Mouse (Mus musculus) heart, embryonic 14.5 days (tissue): ENCODE measurements around the gene Olfr544. TPM values are rescaled to one million over a fixed set of nuclear protein-coding genes. Genes with fewer than 3 reads are reported as not detected.

Source experiments
- ATAC-seq: fragments of 200-750 bp; cut with Nextera tagmentation; 2 replicates; pipeline ENCODE4 v1.8.0; 2017; ENCODE audit warnings: low read depth, moderate TSS enrichment; ENCODE audit not compliant: insufficient number of reproducible peaks, insufficient read depth, low FRiP score
- H3K27ac ChIP-seq, 2 experiments: fragments of 200-500 bp in 1 of 2; fragments of 300-500 bp in 1 of 2; sonication (generic) in 1 of 2; replicated peaks in 1 of 2; 2 replicates each; pipeline ENCODE4 v1.5.1; 2012 to 2014; ENCODE audit warnings: low read depth in 2 of 2, low read length in 2 of 2, control low read depth in 1 of 2, mild to moderate bottlenecking in 1 of 2, mixed read lengths in 1 of 2; ENCODE audit not compliant: control insufficient read depth in 1 of 2, insufficient read depth in 1 of 2
- H3K27me3 ChIP-seq: fragments of 300-500 bp; sonication (generic); 2 replicates; pipeline ENCODE4 v1.6.1; 2014; ENCODE audit warnings: mild to moderate bottlenecking, low read length, control low read depth; ENCODE audit not compliant: control insufficient read depth, insufficient read depth
- H3K36me3 ChIP-seq: fragments of 300-500 bp; sonication (generic); 2 replicates; pipeline ENCODE4 v1.6.1; 2014; ENCODE audit warnings: mild to moderate bottlenecking, control low read depth, low read length, mixed read lengths; ENCODE audit not compliant: control insufficient read depth, insufficient read depth
- H3K4me1 ChIP-seq, 2 experiments: fragments of 200-500 bp in 1 of 2; fragments of 300-500 bp in 1 of 2; sonication (generic) in 1 of 2; 2 replicates each; pipeline ENCODE4 v1.6.1; 2012 to 2014; ENCODE audit warnings: low read length in 2 of 2, control low read depth in 1 of 2, mixed read lengths in 1 of 2; ENCODE audit not compliant: control insufficient read depth in 2 of 2, insufficient read depth in 2 of 2
- H3K4me2 ChIP-seq: fragments of 300-500 bp; sonication (generic); 2 replicates; pipeline ENCODE4 v1.6.1; 2014; ENCODE audit warnings: mild to moderate bottlenecking, low read length
- H3K4me3 ChIP-seq, 2 experiments: fragments of 200-500 bp in 1 of 2; fragments of 300-500 bp in 1 of 2; sonication (generic) in 1 of 2; 2 replicates each; pipeline ENCODE4 v1.5.1; 2012 to 2014; ENCODE audit warnings: low read length in 2 of 2, mild to moderate bottlenecking in 2 of 2, control low read depth in 1 of 2, low read depth in 1 of 2, moderate library complexity in 1 of 2; ENCODE audit not compliant: control insufficient read depth in 1 of 2, insufficient read depth in 1 of 2
- H3K9ac ChIP-seq: fragments of 300-500 bp; sonication (generic); 2 replicates; pipeline ENCODE4 v1.6.1; 2014; ENCODE audit warnings: mild to moderate bottlenecking, low read length
- H3K9me3 ChIP-seq: fragments of 300-500 bp; sonication (generic); 2 replicates; pipeline ENCODE4 v1.6.1; 2016; ENCODE audit warnings: low read length, control low read depth; ENCODE audit not compliant: control insufficient read depth
- WGBS: fragments of 180-500 bp; shearing (Covaris S2); extraction: QIAGEN DNeasy Blood & Tissue Kit; methylation state at CpG from one replicate; pipeline ENCODE4 v1.1.7; 2014; 5-methylcytosine and 5-hydroxymethylcytosine counted together
- polyA plus RNA-seq: library from polyadenylated mRNA; unstranded; fragments of >200 nt; fragmentation: Nextera tagmentation; extraction: Ambion mirVana; gene quantifications from 2 replicates; pipeline ENCODE4 v1.2.1, GENCODE M21; 2014

Olfr544 gene
- polyA plus RNA-seq, 1 experiment from 2014 or later: 0.12 TPM

GRCm38 (mm10) chr7:102442432-102442831, 45.7 kb downstream of the Olfr544 start:
- Histone ChIP-seq H3K9ac (peak overlapping the region; percentile 85), H3K4me1 (peaks cover 0 to 17% of the 10 kb centered on the region in 2 experiments; a peak in 2 of 4 replicates), H3K4me2 (peak overlapping the region; percentile 65), H3K9me3 (no peaks in the 10 kb centered on the region), H3K27ac (peak overlapping the region; percentile 85 to 95), H3K4me3 (peak overlapping the region; percentile 71 to 98), H3K27me3 (no peaks in the 10 kb centered on the region), H3K36me3 (peaks cover 31% of the 10 kb centered on the region)
- WGBS: 4% methylated on average over 4 of the region's 4 CpGs
- ATAC-seq: no peak

GRCm38 (mm10) chr7:102441657-102442391, 46.3 kb downstream of the Olfr544 start, which contains the start of gene Rrm1:
Gene Rrm1, plus strand, starts transcription at chr7:102441695.
- H3K27me3 ChIP-seq: no peaks in the 10 kb centered on the region
- H3K27ac ChIP-seq: peak within 1 kb of the TSS; percentile 85 to 95
- H3K4me3 ChIP-seq: peak within 1 kb of the TSS; percentile 71 to 98
- H3K4me2 ChIP-seq: peak within 1 kb of the TSS; percentile 65
- peak within 1 kb of the TSS; percentile 85 for H3K9ac ChIP-seq
- peaks cover 25% of the 10 kb centered on the region for H3K36me3 ChIP-seq
- peak; percentile 95 for ATAC-seq
- under 1% methylated on average over 42 of the region's 56 CpGs for WGBS
- H3K4me1 ChIP-seq: peaks cover 0 to 17% of the 10 kb centered on the region in 2 experiments; a peak in 2 of 4 replicates
- H3K9me3 ChIP-seq: no peaks in the 10 kb centered on the region

DNA sequence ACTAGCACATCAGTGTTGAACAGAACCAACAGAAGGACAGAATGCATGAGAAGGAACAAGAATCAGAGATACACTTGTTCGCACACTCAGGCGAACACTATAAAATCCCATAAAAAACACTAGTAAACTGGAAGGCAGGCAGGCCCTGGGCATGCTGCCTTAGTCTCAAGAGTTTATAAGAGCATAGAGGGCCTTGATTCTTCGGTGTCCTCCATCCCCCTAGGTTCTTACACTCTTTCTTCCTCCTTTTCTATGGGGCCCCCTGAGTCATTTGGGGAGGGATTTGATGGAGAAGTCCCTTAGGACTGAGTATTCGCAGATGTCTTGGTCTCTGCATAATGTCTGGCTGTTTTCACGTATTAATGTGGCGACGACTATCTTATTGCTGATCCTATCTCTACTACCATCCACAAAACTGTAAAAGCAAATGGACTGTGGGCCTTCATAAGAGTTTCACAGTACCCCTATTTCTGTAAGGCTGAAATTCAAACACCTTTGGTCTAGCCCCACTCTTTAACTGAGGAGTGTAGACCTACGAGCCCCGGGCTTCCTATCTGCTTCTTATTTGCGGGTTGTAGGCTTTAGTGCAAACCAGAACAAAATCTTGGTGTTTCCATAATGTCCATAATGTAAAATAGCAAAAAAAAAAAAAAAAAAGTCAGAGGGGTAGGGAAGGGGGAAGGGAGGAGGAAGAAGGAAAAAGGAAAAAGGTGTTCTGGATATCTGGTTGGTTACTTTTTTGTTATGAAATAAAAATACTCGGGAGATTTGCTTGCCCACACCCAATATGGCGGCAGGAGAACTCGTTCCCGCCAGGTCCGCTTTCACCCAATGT, 47.1 kb downstream of the Olfr544 start:
- ATAC-seq: no peak
- WGBS: 54% methylated on average over 15 of the region's 15 CpGs
- no peaks in the 10 kb centered on the region for H3K9me3 ChIP-seq

GRCm38 (mm10) chr7:102434344-102434743, 53.8 kb downstream of the Olfr544 start:
- no peak overlapping the region for H3K27ac ChIP-seq
- no peak for ATAC-seq
- H3K36me3 ChIP-seq: no peaks in the 10 kb centered on the region
- H3K9ac ChIP-seq: no peak overlapping the region
- no peaks in the 10 kb centered on the region for H3K4me1 ChIP-seq
- no peak overlapping the region for H3K4me3 ChIP-seq
- no peak overlapping the region for H3K4me2 ChIP-seq
- WGBS: 68% methylated on average over 2 of the region's 2 CpGs
- no peaks in the 10 kb centered on the region for H3K27me3 ChIP-seq
- no peaks in the 10 kb centered on the region; the same call in 1 of the 2 replicates for H3K9me3 ChIP-seq

More for the DNA sequence above, 47.1 kb downstream of the Olfr544 start:
- Histone ChIP-seq H3K36me3 (peaks cover 17% of the 10 kb centered on the region), H3K27ac (peak overlapping the region in 1 of 2 experiments; percentile 85; a peak in 2 of 4 replicates), H3K4me3 (peak overlapping the region; percentile 71 to 98), H3K27me3 (no peaks in the 10 kb centered on the region), H3K4me2 (peak overlapping the region; percentile 65), H3K4me1 (peaks cover 0 to 17% of the 10 kb centered on the region in 2 experiments; a peak in 2 of 4 replicates), H3K9ac (no peak overlapping the region; the same call in 1 of the 2 replicates)

Other genes with a start within 250 kb of the Olfr544 start
- gene Rhog, start 232.3 kb downstream of the Olfr544 start, polyA plus RNA-seq: 43.8 and 46.2 TPM in 2 replicates
- 13.1 and 15.0 TPM in 2 replicates for gene Stim1, start 220.5 kb downstream of the Olfr544 start, polyA plus RNA-seq
- gene Rrm1, start 46.6 kb downstream of the Olfr544 start, polyA plus RNA-seq: 119 TPM in 2 replicates
- gene Olfr543, start 6.6 kb downstream of the Olfr544 start, polyA plus RNA-seq: 0.27 and 0.41 TPM in 2 replicates
- not detected in 2 replicates for gene Olfr545, start 11.3 kb upstream of the Olfr544 start, polyA plus RNA-seq
- not detected in 2 replicates for gene Olfr547, start 46.4 kb upstream of the Olfr544 start, polyA plus RNA-seq
- gene Olfr548-ps1, start 52.6 kb upstream of the Olfr544 start, polyA plus RNA-seq: not detected in 2 replicates
- gene Olfr549, start 61.6 kb upstream of the Olfr544 start, polyA plus RNA-seq: not detected in 2 replicates
- 0.57 and 0.96 TPM in 2 replicates for gene Trim21, start 77.2 kb upstream of the Olfr544 start, polyA plus RNA-seq
- not detected in 2 replicates for gene Olfr550, start 83.1 kb upstream of the Olfr544 start, polyA plus RNA-seq
- not detected in 2 replicates for gene Olfr551, start 103.6 kb upstream of the Olfr544 start, polyA plus RNA-seq
- gene Olfr552, start 109.5 kb upstream of the Olfr544 start, polyA plus RNA-seq: not detected in 2 replicates
- gene Olfr553, start 129.9 kb upstream of the Olfr544 start, polyA plus RNA-seq: not detected in 2 replicates
- gene Olfr554, start 150.1 kb upstream of the Olfr544 start, polyA plus RNA-seq: not detected in 2 replicates
- gene Olfr555, start 170.5 kb upstream of the Olfr544 start, polyA plus RNA-seq: not detected in 2 replicates
- not detected in 2 replicates for gene Olfr556, start 176.6 kb upstream of the Olfr544 start, polyA plus RNA-seq
- gene Trim68, start 199.0 kb upstream of the Olfr544 start, polyA plus RNA-seq: 13.5 and 16.3 TPM in 2 replicates
- not detected in 2 replicates for gene Olfr557, start 207.6 kb upstream of the Olfr544 start, polyA plus RNA-seq
- 0.20 and 0.30 TPM in 2 replicates for gene Olfr558, start 213.9 kb upstream of the Olfr544 start, polyA plus RNA-seq
- gene Olfr33, start 230.8 kb upstream of the Olfr544 start, polyA plus RNA-seq: not detected in 2 replicates
- 0.12 TPM in 1 of 2 replicates, not detected in the other for gene Olfr559, start 239.2 kb upstream of the Olfr544 start, polyA plus RNA-seq